Mouse (Mus musculus) cerebellum, adult 18-20 months (tissue): Measurements from ENCODE around the gene Nlrp3.

Source experiments
- DNase-seq, 2 experiments: peaks; one replicate each; pipeline ENCODE4 v3.0.0; 2021

The Nlrp3 gene

GRCm38 (mm10) chr11:59541324-59541723 is at the start of gene Nlrp3:
TSS of gene Nlrp3 (plus strand) at chr11:59541568.
- DNase-seq = no peak

- DNase-seq = no peak
Measured at GRCm38 (mm10) chr11:59496672-59497310, 44.6 kb upstream of the Nlrp3 start.

GRCm38 (mm10) chr11:59497747-59498146 is 43.6 kb upstream of the Nlrp3 start:
- no peak for DNase-seq

DNA sequence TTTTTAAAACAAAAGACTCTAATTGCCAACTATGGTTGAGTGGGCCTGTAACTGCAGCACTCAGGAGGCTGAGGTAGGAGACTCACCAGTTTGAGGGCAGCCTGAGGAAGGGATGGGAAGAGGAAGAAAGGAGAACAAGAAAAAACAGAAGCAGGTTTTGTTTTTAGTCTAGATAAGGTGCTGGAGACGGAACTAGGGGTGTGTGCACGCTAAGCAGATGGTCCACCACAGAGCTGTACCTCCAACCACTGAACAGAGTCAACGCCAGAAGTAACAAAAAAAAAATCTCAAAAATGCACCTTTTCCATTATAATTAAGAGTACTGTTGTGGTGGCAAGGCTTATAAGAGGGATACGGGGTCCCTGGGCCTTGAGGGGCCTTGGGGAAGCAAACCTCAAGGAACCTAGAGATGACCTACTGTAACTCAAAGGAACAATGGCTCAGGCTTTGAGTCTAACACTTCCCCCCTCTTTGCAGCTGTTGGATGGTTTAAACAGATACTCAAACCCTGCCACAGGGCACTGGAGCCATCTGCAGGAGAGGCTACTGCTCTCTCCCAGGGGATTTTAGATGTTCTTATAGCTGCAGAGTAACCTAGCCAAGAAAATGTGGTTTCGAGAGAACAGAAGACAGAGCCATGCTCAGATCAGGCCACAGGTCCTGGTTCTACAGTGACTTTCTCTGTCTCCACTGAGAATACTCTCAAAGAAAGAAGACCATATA is 39.2 kb upstream of the Nlrp3 start:
- no peak for DNase-seq

DNA sequence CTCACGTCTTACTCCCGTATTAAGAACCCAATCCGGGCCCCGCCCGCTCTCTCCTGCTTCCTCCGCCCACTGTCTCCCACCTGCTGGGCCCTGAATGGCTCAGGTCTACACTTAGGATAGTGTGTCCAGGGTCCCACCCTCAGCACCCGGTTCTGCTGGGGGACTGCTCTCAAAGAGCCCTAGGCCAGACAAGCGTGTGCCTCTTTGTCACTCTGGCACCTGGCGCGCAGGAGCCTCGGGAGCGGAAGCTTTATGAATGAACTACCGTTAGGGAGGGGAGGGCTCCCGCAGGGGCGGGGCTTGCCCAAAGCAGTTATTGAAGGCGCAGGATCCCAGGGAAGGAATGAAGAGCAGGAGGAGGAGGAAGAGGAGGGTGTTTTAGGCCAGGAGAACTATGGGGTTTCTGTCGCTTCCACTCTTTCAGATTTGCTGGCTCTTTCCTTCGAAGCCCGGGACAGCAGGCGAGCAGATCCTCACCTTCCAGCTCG is 36.0 kb upstream of the Nlrp3 start:
- DNase-seq = peak; percentile 75

DNA sequence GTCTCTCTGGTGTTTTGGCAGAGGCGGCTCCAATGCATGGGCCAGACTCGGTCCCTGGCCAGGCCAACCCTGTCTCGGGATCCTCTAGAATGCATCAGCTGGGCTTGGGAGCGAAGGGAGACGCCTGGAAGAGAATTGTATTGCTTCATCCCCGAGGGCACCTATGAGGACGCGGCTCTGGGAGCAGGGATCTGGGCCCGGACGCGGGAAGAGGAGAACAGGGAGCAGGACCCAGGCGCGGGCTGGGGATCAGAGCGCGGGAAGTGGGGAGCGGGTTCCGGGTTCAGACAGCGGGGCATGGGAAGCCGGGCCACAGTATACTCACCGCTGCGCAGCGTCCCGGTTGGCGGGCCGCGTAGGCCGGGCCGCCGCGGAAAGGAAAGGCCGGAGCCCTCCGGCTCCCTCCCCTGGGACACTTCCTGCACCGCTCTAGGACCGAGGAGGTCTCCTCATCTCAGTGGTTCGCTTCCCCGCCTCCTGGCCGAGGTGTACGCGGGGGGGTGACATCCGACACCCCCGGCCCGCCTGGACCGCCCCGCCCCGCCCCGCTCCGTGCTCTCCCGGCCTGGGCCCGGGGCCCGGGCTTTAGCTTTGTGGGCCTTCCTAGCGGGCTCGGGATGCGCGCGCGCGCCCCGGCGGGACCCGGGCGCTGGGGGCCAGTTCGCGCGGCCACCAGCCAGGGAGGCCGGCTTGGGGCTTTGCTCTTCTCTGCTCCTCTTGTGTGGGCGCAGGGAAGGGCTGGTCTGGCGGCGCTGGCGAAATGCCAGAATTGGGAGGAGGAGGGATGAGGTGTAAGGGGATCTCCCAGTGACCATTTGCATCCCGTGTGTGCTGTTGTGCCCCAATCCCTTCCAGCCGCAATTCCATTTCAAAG is 35.3 kb upstream of the Nlrp3 start:
- peak; percentile 83 to 84 for DNase-seq

- DNase-seq = no peak
Measured at GRCm38 (mm10) chr11:59506713-59507074, 34.7 kb upstream of the Nlrp3 start.

- no peak for DNase-seq
Measured at GRCm38 (mm10) chr11:59511558-59511957, 29.8 kb upstream of the Nlrp3 start.

DNA sequence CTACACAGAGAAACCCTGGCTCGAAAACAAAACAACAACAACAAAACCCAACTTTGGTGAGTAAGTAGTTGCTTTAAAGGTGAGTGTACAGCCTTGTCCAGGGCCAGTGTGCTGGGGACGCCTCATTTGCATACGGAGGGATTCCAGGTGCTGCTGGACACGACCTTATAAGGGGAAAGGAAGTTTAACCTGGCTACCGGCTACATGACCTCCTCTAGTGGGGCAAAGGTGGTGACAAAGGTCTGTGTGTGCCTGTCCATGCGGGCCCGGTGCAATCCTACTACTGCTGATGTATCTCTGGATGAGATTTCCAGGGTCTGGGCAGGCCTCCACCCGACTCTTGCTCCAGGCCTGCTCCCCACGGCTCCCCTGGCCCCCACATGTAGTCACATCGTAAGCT is 28.6 kb upstream of the Nlrp3 start:
- no peak for DNase-seq

DNA sequence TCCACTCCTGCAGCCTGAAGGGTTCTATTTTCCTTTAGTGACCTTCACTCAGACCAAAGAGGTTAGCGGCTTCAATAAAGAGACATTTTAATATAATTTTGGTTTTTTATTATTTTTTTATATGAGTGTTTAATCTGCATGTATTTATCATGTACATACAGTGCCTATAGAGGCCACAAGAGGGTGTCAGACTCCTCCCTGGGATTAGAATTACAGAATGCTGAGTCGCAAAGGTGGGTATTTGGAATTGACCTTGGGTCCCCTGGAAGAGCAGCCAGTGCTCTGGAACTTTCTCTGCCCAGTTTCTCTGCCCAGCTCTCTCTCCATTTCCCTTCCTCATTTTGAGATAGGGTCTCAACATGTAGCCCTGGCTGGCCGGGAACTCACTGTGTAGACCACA is 27.8 kb upstream of the Nlrp3 start:
- DNase-seq = no peak

GRCm38 (mm10) chr11:59514381-59514780 is 27.0 kb upstream of the Nlrp3 start:
- no peak for DNase-seq

- no peak for DNase-seq
Measured at GRCm38 (mm10) chr11:59514789-59515188, 26.6 kb upstream of the Nlrp3 start.

DNA sequence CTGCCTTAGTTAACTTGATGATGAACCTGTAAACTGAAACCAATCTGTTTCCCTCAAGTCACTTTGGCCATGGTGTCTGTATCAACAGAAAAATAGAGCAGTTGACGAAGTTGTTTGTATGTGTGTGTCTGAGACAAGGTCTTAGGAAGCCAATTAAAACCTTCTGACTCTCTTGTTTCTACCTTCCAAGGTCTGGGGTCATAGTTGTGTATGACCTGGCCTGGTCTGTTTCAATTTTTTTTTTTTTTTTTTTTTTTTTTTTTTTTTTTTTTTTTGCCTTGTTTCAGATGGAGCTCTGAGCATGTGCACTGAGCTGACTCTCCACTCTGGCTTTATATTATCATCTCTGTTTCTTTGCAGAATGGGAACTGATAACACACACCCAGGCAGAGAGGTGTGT is 23.9 kb upstream of the Nlrp3 start:
- DNase-seq = no peak

DNA sequence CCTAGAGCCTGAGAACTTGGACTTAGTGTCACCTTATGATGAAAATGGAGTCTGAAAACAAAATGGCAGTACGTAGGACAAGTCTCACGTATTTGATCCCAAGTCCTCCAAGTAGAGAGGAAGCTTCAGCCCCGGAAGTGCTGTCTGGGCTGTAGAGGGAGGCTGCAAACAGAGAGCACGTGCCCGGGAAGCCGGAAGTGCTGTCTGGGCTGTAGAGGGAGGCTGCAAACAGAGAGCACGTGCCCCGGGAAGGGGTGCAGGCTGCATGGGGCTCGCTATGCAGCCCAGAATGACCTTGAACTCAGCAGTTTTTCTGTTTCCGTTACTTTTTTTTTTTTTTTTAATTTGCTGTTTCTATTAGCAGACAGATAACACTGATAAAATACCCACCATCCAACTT is 23.1 kb upstream of the Nlrp3 start:
- DNase-seq = no peak

GRCm38 (mm10) chr11:59519741-59520495 is 21.4 kb upstream of the Nlrp3 start:
- DNase-seq = no peak

DNA sequence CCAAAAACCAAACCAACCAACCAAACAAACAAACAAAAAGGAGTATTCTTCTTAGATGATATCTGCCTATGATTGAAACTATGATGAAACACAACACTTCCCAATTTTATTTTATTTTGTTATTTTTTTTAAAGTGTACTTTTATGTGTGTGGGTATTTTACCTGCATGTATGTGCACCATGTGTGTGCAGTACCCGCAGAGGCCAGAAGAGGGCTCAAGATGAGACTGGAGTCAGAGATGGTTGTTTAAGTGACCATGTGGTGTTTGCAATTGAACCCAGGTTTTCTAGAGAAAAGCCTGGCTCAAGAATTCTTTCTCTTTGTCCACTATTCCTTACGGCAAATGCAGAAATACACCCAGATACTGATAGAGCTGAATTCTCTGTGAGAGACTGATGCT is 17.2 kb upstream of the Nlrp3 start:
- no peak for DNase-seq

DNA sequence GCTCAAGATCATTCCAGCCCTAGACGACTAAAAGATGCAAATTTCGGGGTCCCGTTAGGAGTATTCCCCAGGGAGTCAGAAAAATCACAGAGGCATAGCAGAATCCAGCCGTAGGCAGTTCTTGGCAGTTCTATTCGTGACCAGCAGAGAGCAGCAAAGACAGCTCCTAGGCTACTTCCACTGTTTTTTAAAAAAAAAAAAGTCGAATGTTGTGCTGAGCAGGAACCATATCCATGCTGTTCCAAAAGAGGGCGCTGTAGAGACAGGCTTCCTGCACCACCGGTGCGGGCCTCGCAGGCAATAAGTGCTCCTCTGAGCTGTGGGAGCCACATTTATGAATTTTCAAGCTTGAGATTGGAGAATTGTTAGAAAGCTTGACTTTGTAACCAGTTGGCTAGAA is 16.1 kb upstream of the Nlrp3 start:
- DNase-seq = peak; percentile 85 to 86

- no peak for DNase-seq
Measured at GRCm38 (mm10) chr11:59526472-59527080, 14.8 kb upstream of the Nlrp3 start, which contains the start of gene Zkscan17. TSS of gene Zkscan17 (minus strand) at chr11:59526751.

GRCm38 (mm10) chr11:59530221-59530620 is 11.1 kb upstream of the Nlrp3 start:
- DNase-seq = no peak

- DNase-seq = peak; percentile 81 to 86
Measured at GRCm38 (mm10) chr11:59530870-59531535, 10.4 kb upstream of the Nlrp3 start.

DNA sequence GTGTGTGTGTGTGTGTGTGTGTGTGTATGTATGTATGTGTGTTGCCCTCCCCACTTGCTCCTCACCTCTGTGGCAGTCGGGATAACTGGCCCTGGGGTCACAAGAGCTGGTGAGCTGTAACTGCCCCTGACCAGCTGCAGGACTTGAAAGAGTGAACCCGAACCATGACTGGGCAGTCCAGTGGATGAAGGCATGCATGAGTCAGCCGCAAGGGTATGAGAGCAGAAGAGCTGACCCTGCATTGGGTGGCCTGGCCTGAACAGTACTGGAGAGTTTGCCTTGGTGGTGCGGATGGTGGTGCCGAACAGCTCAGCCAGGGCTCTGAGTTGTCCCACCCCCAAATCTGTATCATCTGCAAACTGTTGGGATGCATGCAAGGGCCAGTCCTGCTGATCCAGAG is 9.8 kb upstream of the Nlrp3 start:
- no peak for DNase-seq
